Mouse (Mus musculus) layer of hippocampus, postnatal 14 days (tissue): ENCODE results near the gene Slc25a13. TPM values are rescaled to one million over a fixed set of nuclear protein-coding genes. Genes with fewer than 3 reads are reported as not detected.
"Not testable (repeated sequence)": the region's sequence is repeated elsewhere in the genome, so short reads cannot be mapped to it uniquely, and the experiment has no call there.

Source experiments
- DNase-seq, 2 experiments: peaks; one replicate each; pipeline ENCODE4 v3.0.0; 2021 to 2022; ENCODE audit warnings: low spot score in 2 of 2, mixed read lengths in 1 of 2
- total RNA-seq, 2 experiments: library from RNA; stranded (reverse); gene quantifications; 2 replicates each; pipeline ENCODE4 v1.2.3; 2021

Gene Slc25a13
- total RNA-seq, 2 experiments from 2014 or later = 2.2 to 3.0 TPM

GRCm38 (mm10) chr6:6205599-6206165 is 11.3 kb downstream of the Slc25a13 start:
- DNase-seq = no peak

GRCm38 (mm10) chr6:6202451-6202850 is 14.5 kb downstream of the Slc25a13 start:
- DNase-seq = no peak

- DNase-seq = no peak
Measured at GRCm38 (mm10) chr6:6201977-6202376, 15.0 kb downstream of the Slc25a13 start.

DNA sequence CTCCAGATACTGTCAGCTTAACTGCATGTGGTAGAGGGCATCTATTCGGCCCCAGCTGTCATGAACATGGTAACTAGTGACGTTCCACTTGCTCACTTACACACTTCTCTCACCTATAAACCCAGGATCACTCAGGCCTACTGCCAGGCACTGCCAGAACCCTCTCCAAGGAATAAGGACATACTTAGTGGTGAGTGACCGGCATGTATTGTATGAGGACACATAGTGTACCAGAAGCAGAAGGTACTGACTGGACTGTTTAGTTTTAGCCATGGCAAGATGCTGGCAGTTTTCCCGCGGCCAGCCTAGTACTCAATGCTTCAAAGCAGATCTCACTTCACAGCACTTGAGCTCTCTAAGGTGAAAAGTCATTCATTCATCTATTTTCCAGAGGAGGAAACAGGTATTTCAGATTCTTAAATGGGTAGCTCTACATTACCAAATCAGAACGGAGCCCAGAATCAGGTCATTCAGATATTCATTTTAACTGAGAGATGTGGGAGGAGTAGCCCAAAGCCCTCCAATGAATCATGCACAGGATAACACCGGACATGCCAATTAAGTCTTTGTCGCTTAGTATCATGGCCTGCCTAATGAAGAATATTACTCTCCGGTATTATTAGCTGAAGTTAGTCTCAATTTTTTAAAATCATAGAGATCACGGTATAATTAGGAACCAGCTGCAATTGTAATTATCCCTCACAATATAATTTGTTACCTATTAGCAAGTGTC is 17.7 kb downstream of the Slc25a13 start:
- no peak for DNase-seq

DNA sequence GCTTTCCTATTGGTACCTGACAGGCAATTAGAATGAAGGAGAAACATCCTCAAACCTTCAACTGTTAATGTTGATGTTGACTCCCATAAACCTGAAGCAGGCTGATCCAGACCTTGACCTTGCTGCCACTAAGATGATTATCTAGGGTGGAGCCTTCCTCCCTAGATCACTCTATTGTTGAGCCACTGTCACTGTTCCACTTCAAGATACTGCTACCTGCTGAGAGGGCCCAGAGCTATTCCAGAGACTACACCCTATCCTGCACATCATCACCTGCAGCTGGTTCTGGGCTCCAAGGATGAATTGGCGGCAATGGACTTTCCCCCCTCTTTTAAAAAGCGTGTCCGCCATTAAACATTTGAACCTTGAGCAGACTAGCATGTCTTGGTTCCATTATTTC is 18.9 kb downstream of the Slc25a13 start:
- not testable (repeated sequence) for DNase-seq

DNA sequence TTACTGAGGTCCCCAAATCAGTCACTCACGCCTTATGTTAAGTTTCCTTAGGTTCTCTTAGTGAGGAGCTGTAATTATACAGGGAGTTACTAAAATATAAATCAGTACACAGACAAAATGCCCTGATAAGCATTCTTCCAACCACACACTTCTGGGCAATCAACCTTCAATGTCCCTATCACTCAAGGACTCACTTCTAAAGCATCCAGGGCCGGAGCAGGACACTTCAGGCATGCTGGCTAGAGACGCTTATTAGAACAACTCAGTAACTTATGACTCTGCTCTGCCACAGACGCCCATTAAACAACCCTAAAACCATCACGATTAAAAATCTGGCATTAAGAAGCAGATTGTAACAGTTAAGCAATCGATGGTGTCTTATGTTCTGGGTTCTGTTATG is 19.6 kb downstream of the Slc25a13 start:
- DNase-seq = peak in 1 of 2 experiments; percentile 39

GRCm38 (mm10) chr6:6196527-6196926 is 20.4 kb downstream of the Slc25a13 start:
- DNase-seq = no peak

GRCm38 (mm10) chr6:6194831-6195230 is 22.1 kb downstream of the Slc25a13 start:
- DNase-seq = peak in 1 of 2 experiments; percentile 59

DNA sequence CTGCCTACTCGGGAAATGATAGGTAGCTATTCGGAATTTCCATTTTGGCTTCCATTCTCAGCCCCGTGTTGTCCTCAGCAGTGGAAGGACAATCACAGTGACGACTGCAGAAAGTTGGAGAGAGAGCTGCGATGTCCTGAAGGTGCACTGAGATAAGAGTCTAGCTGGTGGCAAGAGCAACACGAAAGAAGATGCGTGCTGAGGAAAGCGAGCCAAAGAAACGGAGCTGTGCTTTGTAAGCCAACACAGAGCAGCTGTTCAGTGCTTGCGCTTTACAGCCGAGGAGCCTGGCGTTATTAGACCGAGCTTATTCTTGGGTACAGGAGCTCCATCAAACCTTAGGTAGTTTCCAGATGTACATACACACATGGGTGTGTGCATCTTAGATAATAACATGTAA is 23.1 kb downstream of the Slc25a13 start:
- no peak for DNase-seq

DNA sequence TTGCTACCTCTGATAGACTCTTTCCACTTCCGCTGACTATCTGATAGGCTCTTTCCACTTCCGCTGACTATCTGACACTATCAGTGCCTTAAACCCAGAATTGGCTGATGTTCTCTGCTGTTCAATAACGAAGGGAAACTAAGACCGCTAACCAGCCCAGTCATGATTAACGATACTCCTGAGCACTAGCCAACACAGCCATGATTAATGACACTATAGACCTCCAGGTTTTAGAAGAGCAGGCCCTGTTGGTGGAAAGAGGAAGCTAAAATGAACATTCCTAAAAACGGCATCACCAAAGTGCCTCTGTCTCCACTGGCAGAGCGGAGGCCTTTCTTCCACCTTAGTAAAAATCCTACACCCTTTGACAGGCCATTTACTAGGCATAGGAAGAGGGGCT is 24.6 kb downstream of the Slc25a13 start:
- no peak for DNase-seq

DNA sequence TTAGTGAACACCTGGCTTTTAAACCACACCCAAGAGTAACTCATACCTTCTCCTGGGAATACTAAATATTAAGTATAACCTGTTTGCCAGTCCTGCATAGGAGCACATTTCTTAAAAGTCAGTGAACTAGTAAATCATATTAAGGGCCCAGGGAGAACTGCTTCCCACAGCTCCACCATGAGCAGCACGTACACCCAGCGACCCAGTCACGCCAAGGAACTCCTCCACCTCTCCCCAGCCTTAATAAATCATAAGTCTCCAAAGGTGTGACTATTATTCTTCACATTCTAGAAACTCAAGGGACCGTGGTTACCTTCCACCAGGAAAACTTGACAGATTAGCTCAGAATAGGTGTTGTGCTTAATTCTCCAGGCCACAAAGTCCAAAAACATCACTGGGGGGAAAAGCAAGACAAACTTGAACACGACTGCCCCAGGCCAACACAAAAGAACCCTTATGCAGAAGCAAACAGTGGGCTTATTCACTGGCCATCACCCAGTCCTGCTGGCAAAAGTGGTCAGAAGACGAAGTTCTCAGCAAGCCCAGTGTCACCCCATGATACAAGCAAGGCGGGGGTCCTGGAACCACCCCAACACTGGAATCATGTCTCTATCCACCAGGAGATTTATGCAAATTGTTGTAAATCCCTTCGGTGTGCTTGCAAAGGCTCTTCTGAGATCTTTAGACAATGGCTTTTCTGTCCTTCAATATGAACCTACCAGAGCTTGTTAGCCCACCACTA is 25.2 kb downstream of the Slc25a13 start:
- DNase-seq = peak in 1 of 2 experiments; percentile 26

GRCm38 (mm10) chr6:6188970-6189369 is 28.0 kb downstream of the Slc25a13 start:
- no peak for DNase-seq

GRCm38 (mm10) chr6:6186468-6186867 is 30.5 kb downstream of the Slc25a13 start:
- DNase-seq = no peak

DNA sequence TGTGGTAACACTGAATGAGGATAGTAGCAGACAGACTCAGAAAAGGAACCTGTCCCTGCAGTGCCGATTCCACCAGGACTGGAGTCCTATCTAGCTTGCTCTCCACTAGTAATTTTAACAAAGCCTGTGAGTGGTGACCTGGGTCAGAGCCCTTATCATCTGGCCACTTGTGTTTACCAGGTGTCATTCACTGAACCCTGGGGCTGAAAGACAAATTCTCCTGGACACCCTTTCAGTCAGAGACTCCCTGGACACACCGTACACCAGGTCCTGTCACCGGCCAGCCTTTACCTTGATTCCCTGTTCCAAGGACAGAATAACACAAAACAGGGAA is 31.3 kb downstream of the Slc25a13 start:
- no peak for DNase-seq

GRCm38 (mm10) chr6:6184921-6185734 is 31.8 kb downstream of the Slc25a13 start:
- no peak for DNase-seq

DNA sequence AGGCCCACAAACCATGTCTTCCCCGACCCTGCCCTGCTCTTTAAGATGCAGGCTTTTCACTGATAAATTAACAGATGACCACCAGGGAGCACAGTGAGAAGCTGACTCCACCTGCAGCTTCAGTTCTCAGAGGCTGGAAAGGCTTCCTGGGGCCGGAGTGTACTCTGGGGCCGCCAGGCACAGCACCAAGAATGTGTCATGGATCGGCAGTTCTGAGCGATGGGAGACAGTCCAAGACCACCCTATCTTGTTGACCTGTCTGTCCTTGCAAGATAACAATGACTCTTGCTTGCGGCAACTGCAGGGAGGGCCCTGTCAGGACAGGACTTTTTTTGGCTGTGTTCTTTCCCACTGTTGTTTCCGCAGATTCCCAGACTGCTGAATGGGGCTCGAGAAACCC is 33.4 kb downstream of the Slc25a13 start:
- no peak for DNase-seq

- DNase-seq = no peak
Measured at GRCm38 (mm10) chr6:6182191-6182590, 34.8 kb downstream of the Slc25a13 start.

- DNase-seq = not testable (repeated sequence)
Measured at GRCm38 (mm10) chr6:6178341-6178740, 38.6 kb downstream of the Slc25a13 start.

- DNase-seq = no peak
Measured at GRCm38 (mm10) chr6:6175350-6175971, 41.5 kb downstream of the Slc25a13 start.

DNA sequence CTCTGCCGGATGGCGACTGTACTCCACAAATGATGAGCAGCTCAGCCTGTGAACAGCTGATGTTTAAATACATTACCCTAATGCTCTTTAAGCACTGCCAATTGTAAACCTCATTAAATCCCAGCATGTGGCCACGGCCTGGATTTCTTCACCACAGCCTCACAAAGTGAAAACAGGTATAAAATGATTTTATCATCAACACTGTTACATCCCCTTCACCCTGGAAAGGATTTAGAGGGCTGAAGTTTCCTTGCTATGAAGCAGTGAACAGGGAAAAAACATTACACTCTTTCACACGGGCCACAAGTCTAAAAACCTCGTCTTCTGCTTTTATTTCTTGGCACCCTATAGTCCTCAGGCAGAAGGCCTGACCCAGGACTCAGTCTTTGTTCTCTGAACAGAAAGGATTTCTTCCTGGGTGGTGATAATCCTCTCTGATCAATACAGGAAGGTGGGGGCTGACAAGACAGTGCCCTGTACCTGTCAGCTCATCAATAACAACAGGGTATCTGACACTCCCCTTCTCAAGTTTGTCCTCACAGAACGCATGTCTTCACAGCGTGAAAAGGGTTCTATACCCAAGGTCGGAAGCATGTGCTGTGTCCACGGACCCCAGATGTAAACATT is 42.9 kb downstream of the Slc25a13 start:
- DNase-seq = no peak
